Mouse (Mus musculus): ENCODE measurements at regions not wholly inside any gene's neighbourhood (a gene's known extent, or its start where the extent isn't known, plus 50 kb on each side); places are given as distances from the start of the nearest gene placed in this dataset.

GRCm38 (mm10) chrX:12841021-12841325 lies 79.1 kb upstream of the Med14 start:
- TF ChIP-seq CTCF (IDR thresholded peaks at IDR 0.05; ENCODE audit: borderline replicate concordance, insufficient read depth, low read depth, low read length) (no peak), POLR2A (IDR thresholded peaks at IDR 0.05; ENCODE audit: borderline replicate concordance, insufficient read depth, low read length) (no peak)
